Mouse (Mus musculus): ENCODE data around the gene Bfar. TPM values are rescaled to one million over a fixed set of nuclear protein-coding genes. Genes with fewer than 3 reads are reported as not detected.
A peak's percentile ranks its signal among the peaks of the same experiment; 100 is the strongest.
"Not testable (repeated sequence)": the region's sequence is repeated elsewhere in the genome, so short reads cannot be mapped to it uniquely, and the experiment has no call there.

The Bfar gene
- polyA plus RNA-seq, 1 experiment = 5.7 TPM

DNA sequence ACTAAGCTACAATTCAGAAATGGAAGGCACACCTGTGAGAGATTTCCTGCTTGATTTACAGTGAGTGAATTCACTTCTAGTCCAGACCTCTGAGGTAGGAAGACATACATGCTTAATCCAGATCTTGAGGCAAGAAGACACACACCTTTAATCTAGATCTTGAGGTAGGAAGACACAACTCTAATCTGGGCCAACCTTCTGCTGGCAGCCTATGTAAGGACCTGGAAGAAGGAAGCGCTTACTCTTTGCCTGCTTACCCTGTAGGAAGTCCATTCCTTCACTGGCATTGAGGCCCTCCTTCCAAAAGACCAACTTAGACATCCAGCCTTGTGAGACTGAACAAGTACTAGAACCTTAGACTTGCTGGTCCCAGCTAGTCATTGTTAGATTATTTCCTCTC is 2.4 kb upstream of the Bfar start:
- TF ChIP-seq MAX (IDR thresholded peaks at IDR 0.05) = no peak
- TF ChIP-seq FOSL1 (IDR thresholded peaks at IDR 0.05; ENCODE audit: insufficient read depth, low read length, poor library complexity, severe bottlenecking) = no peak
- no peak for TF ChIP-seq USF1 (IDR thresholded peaks at IDR 0.05; ENCODE audit: low read depth)
- no peak for TF ChIP-seq CEBPB (IDR thresholded peaks at IDR 0.05; ENCODE audit: low read depth)
- no peak for TF ChIP-seq CTCF (IDR thresholded peaks at IDR 0.05; ENCODE audit: control insufficient read depth, insufficient read depth, insufficient read length)
- no peak for TF ChIP-seq MYOG (IDR thresholded peaks at IDR 0.05; ENCODE audit: control insufficient read depth, extremely low read depth, insufficient read length)
- TF ChIP-seq MYOD1 (IDR thresholded peaks at IDR 0.05; ENCODE audit: control insufficient read depth, insufficient read length, low read depth) = no peak
- Histone ChIP-seq H3K36me3 (ENCODE audit: control insufficient read depth, insufficient read depth) (peaks cover 8% of the 10 kb centered on the region), H3K4me3 (ENCODE audit: insufficient read depth, poor library complexity, severe bottlenecking) (no peak overlapping the region), H3K27me3 (ENCODE audit: control insufficient read depth, insufficient read depth, insufficient read length) (no peaks in the 10 kb centered on the region), H3ac (ENCODE audit: control insufficient read depth, insufficient read length, low read depth) (no peak overlapping the region), H3K79me2 (ENCODE audit: control insufficient read depth, insufficient read depth) (peaks cover 19% of the 10 kb centered on the region), H3K79me3 (ENCODE audit: low read depth) (peaks cover 15% of the 10 kb centered on the region)

DNA sequence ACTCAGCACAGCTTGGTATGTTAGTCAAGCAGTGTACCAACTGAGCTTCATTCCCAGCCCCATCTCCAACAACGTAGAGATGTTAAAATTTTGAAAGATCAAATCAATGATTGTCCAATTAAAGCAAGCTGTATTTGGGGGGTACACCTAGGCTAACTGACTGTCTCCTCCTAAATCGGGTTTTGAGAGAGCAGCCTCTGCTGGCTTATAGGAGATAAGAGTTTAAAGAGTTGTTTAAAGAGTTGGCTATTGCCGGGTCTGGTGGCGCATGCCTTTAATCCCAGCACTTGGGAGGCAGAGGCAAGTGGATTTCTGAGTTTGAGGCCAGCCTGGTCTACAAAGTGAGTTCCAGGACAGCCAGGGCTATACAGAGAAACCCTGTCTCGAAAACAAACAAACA is 762 bp upstream of the Bfar start:
- H3K79me2 ChIP-seq (ENCODE audit: control insufficient read depth, insufficient read depth) = peaks cover 19% of the 10 kb centered on the region
- not testable (repeated sequence) for H3K27me3 ChIP-seq (ENCODE audit: control insufficient read depth, insufficient read depth, insufficient read length); H3ac ChIP-seq (ENCODE audit: control insufficient read depth, insufficient read length, low read depth); H3K4me3 ChIP-seq (ENCODE audit: insufficient read depth, poor library complexity, severe bottlenecking)
- peaks cover 15% of the 10 kb centered on the region for H3K79me3 ChIP-seq (ENCODE audit: low read depth)
- H3K36me3 ChIP-seq (ENCODE audit: control insufficient read depth, insufficient read depth) = peaks cover 11% of the 10 kb centered on the region

DNA sequence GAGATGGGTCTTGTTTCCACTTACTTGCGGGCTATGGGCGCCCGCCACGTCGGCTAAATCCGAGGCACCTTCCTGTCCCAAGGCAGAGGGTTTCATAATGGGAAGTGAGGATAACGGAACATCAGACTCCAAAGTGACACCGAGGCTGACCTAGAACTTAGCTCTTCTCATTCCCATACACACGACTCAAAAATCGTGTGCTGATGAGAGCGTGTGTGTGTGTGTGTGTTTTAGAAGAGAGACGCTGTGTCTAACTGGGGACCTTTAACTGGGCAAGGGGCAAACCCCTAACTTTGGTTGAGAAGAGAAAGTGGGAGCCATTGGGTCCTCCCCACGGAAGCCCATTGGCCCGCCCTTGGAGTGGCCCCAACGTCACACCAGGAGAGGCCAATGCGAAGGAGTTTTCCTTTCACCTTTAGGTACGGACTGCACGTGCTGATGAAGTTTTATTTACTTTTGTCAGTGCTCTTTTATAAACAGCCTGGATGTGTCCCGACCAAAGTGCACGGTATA is 784 bp downstream of the Bfar start:
- Histone ChIP-seq H3K4me3 (ENCODE audit: insufficient read depth, poor library complexity, severe bottlenecking) (peak overlapping the region; percentile 93), H3ac (ENCODE audit: control insufficient read depth, insufficient read length, low read depth) (peak overlapping the region; percentile 78), H3K79me2 (ENCODE audit: control insufficient read depth, insufficient read depth) (peaks cover 19% of the 10 kb centered on the region), H3K79me3 (ENCODE audit: low read depth) (peaks cover 12% of the 10 kb centered on the region), H3K36me3 (ENCODE audit: control insufficient read depth, insufficient read depth) (peaks cover 16% of the 10 kb centered on the region), H3K27me3 (ENCODE audit: control insufficient read depth, insufficient read depth, insufficient read length) (no peaks in the 10 kb centered on the region)
- TF ChIP-seq CTCF (IDR thresholded peaks at IDR 0.05; ENCODE audit: control insufficient read depth, insufficient read depth, insufficient read length) (no peak), MAX (IDR thresholded peaks at IDR 0.05) (peak; percentile 90)

DNA sequence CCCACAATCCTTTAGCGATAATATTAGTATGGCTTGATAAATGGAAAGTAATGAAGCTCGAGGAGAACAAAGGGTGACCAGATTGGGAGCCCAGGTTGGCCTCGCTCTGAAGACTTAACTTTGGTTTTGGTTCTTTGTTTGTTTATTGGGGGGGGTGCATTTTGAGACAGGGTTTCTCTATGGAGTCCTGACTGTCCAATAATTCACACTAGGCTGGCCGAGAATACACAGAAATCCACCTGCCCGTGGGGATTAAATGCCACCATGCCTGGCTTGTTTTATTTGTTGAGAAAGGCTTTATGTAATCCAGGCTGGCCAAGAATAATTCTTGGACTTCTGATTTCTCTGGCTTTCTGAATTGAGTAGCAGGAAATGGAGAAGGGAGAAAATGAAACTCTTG is 1.5 kb downstream of the Bfar start:
- Histone ChIP-seq H3K79me3 (ENCODE audit: low read depth) (peaks cover 12% of the 10 kb centered on the region), H3K4me3 (ENCODE audit: insufficient read depth, poor library complexity, severe bottlenecking) (no peak overlapping the region), H3K27me3 (ENCODE audit: control insufficient read depth, insufficient read depth, insufficient read length) (no peaks in the 10 kb centered on the region), H3ac (ENCODE audit: control insufficient read depth, insufficient read length, low read depth) (no peak overlapping the region), H3K36me3 (ENCODE audit: control insufficient read depth, insufficient read depth) (peaks cover 19% of the 10 kb centered on the region), H3K79me2 (ENCODE audit: control insufficient read depth, insufficient read depth) (peaks cover 19% of the 10 kb centered on the region)
- no peak for TF ChIP-seq MAX (IDR thresholded peaks at IDR 0.05)
- no peak for TF ChIP-seq MYOG (IDR thresholded peaks at IDR 0.05; ENCODE audit: control insufficient read depth, extremely low read depth, insufficient read length)
- no peak for TF ChIP-seq MYOD1 (IDR thresholded peaks at IDR 0.05; ENCODE audit: control insufficient read depth, insufficient read length, low read depth)
- no peak for TF ChIP-seq FOSL1 (IDR thresholded peaks at IDR 0.05; ENCODE audit: insufficient read depth, low read length, poor library complexity, severe bottlenecking)
- no peak for TF ChIP-seq USF1 (IDR thresholded peaks at IDR 0.05; ENCODE audit: low read depth)
- TF ChIP-seq CEBPB (IDR thresholded peaks at IDR 0.05; ENCODE audit: low read depth) = no peak
- no peak for TF ChIP-seq CTCF (IDR thresholded peaks at IDR 0.05; ENCODE audit: control insufficient read depth, insufficient read depth, insufficient read length)

DNA sequence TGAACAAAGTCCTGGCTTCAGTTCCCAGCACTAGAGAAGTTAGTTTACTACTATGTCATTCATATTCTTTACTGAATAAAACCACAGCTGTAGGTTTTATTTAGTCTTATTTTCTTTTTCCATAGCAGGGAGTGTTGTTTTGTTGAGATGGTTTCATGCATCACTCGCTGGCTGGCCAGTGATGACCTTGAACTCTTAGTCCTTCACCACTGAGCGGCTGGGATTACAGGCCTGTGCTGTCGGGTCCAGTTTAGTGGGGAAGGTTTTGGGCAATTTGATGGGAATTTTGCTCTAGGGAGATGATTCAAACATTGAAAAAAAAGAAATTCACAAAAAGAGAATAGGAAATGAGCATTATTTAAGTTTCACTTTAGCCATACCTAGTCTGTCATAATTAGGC is 2.9 kb downstream of the Bfar start:
- Histone ChIP-seq H3K79me2 (ENCODE audit: control insufficient read depth, insufficient read depth) (peaks cover 19% of the 10 kb centered on the region), H3ac (ENCODE audit: control insufficient read depth, insufficient read length, low read depth) (no peak overlapping the region), H3K36me3 (ENCODE audit: control insufficient read depth, insufficient read depth) (peaks cover 19% of the 10 kb centered on the region), H3K27me3 (ENCODE audit: control insufficient read depth, insufficient read depth, insufficient read length) (no peaks in the 10 kb centered on the region), H3K79me3 (ENCODE audit: low read depth) (peaks cover 12% of the 10 kb centered on the region), H3K4me3 (ENCODE audit: insufficient read depth, poor library complexity, severe bottlenecking) (no peak overlapping the region)
- TF ChIP-seq MAX (IDR thresholded peaks at IDR 0.05) (no peak), MYOD1 (IDR thresholded peaks at IDR 0.05; ENCODE audit: control insufficient read depth, insufficient read length, low read depth) (no peak), CEBPB (IDR thresholded peaks at IDR 0.05; ENCODE audit: low read depth) (no peak)

DNA sequence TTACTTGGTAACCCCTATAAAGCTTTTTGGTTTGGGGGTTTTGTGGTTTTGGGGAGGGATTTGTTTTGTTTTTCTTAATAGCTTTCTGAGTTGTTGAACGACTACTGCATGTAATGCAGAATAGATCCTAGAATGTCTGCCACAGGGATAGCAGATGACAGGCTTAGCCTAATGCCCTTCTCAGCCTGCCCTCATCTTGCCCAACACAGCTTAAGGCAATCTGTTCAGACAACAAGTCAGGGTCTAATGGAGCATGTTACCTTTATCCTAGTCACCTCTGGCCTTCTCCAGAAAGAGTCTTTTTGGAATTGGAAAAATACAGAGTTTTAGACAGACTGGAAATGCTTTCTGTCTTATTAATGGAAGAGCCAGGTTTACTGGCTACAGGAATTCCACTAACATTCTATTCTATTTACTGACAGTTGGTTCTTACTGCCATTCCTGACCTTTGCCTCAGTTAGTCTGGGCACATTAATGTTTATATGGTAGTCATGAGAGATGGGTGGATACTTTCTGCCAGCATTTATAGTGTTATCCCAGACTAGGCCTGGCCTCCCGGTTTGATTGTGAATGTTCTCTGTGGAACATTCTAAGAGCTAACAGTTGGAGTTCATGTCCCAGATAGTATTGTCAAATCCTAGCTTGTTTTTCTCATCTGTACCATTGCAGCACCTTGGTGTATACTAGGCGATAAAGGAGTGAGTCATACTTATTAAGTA is 7.1 kb downstream of the Bfar start:
- H3K27me3 ChIP-seq (ENCODE audit: control insufficient read depth, insufficient read depth, insufficient read length) = no peaks in the 10 kb centered on the region
- no peaks in the 10 kb centered on the region for H3K79me2 ChIP-seq (ENCODE audit: control insufficient read depth, insufficient read depth)
- H3K4me3 ChIP-seq (ENCODE audit: insufficient read depth, poor library complexity, severe bottlenecking) = no peak overlapping the region
- no peak overlapping the region for H3ac ChIP-seq (ENCODE audit: control insufficient read depth, insufficient read length, low read depth)
- H3K79me3 ChIP-seq (ENCODE audit: low read depth) = peaks cover 1% of the 10 kb centered on the region
- peaks cover 19% of the 10 kb centered on the region for H3K36me3 ChIP-seq (ENCODE audit: control insufficient read depth, insufficient read depth)
- TF ChIP-seq USF1 (IDR thresholded peaks at IDR 0.05; ENCODE audit: low read depth) = no peak
- no peak for TF ChIP-seq MAX (IDR thresholded peaks at IDR 0.05)
- TF ChIP-seq CTCF (IDR thresholded peaks at IDR 0.05; ENCODE audit: control insufficient read depth, insufficient read depth, insufficient read length) = no peak
- TF ChIP-seq FOSL1 (IDR thresholded peaks at IDR 0.05; ENCODE audit: insufficient read depth, low read length, poor library complexity, severe bottlenecking) = no peak
- TF ChIP-seq MYOG (IDR thresholded peaks at IDR 0.05; ENCODE audit: control insufficient read depth, extremely low read depth, insufficient read length) = no peak
- TF ChIP-seq CEBPB (IDR thresholded peaks at IDR 0.05; ENCODE audit: low read depth) = no peak
- TF ChIP-seq MYOD1 (IDR thresholded peaks at IDR 0.05; ENCODE audit: control insufficient read depth, insufficient read length, low read depth) = no peak

Data from C2C12 (cell line).